Mouse (Mus musculus): ENCODE data around the gene 1700023F06Rik.

GRCm38 (mm10) chr11:103235702-103236101, 27.3 kb upstream of the 1700023F06Rik start:
- TF ChIP-seq POLR2A (IDR thresholded peaks at IDR 0.05; ENCODE audit: low read depth, low read length) (no peak), CTCF (IDR thresholded peaks at IDR 0.05; ENCODE audit: extremely low read depth, insufficient read depth, insufficient read length, insufficient replicate concordance) (no peak)

All from spleen, adult 2 months (tissue).